Mouse (Mus musculus) urinary bladder, postnatal 10 days (tissue): ENCODE measurements around the gene Lemd2.

Experiments
- DNase-seq: peaks from one replicate; pipeline ENCODE4 v3.0.0; 2022; ENCODE audit warnings: low spot score

The Lemd2 gene

DNA sequence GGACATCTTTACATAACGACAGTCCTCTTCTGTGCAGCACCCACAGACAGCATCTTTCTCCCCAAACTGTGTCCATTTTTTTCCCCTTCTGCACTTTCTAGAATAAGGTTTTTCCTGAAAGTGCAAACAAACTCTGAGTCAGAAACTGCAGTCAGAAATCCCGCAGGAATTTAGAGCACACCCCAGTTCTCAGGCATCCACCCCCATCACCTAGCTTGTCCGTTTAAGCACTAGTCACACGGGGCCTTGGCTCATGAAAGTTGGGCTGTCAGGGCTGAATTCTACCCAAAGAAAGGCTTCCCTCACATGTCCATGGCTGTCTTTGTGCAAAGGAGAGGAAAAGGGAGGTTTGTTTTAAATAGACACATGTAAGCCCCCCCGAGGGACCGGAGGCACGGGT lies 23.0 kb upstream of the Lemd2 start:
- no peak for DNase-seq

DNA sequence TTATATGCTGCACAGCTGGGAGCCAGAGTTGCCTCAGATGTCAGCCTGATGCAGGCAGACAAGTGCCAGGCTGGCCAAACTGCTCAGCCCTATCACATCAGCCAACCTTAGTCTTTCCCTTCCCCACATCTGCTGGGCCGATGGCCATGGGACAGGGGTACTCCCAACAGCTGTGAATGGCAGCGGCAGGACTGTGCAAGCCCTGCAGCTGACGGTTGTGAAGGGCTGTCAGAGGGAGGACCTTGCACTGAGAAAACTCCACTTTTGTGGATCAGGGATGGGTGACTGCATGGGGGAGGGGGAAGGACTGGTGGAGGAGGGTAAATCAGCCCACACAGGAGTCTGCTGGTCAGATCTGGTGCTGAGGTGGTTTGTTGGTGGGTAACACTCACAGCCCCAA lies 22.4 kb upstream of the Lemd2 start:
- DNase-seq, result no peak

DNA sequence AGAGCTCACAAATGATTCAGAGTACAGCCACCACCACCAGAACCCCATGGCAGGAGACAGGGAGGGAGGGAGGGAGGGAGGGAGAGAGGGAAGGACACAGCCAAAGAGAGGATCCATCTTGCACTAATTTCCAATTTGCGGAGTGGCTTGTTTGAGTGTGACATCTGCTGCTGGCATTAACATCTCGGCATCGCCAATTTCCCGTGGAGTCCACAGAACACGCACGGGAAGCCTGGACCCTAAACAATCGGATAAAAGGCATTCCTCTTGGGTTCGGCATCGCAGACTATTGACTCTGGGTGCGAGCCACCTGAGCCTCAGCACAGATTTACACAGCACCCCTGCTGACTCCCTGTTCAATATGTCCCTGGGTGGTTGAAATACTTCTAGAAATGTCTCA lies 21.5 kb upstream of the Lemd2 start:
- DNase-seq, result no peak

DNA sequence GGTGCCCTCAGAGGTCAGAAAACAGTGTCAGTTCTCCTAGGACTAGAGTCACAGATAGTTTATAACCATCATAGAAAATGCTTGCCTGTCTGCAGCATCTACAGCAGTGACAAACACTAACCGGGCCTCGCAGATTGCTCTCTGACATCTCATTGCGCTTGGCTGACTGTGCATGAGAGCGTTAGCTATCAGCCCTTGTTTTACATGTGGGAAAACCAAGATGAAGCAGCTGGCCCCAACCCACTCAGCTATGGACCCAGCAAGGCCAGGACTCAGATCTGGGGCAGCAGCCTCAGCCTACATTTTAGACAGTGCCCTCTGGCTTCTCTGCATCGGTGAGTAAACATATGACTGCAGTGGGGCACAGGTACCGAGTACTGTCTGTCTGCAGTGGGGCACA lies 19.6 kb upstream of the Lemd2 start:
- no peak for DNase-seq

DNA sequence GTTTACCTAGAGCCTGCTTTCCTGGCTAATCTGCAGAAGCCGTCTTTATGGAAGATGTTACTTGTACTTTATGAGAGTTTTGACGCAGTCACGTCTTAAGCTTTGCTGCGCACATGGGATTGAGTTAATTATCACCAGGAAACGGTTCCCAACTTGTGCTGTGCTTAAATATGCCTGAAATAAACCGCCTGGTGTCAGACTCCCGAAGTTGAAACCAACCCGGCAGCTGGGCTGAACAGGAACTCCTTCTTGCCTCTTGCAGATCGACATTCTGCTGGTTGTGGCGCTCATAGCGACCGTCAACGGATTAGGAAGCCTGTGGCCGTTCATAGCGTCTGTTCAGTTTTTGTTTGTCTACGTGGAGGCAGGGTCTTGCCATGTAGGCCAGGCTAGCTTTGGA lies 17.3 kb upstream of the Lemd2 start:
- no peak for DNase-seq

DNA sequence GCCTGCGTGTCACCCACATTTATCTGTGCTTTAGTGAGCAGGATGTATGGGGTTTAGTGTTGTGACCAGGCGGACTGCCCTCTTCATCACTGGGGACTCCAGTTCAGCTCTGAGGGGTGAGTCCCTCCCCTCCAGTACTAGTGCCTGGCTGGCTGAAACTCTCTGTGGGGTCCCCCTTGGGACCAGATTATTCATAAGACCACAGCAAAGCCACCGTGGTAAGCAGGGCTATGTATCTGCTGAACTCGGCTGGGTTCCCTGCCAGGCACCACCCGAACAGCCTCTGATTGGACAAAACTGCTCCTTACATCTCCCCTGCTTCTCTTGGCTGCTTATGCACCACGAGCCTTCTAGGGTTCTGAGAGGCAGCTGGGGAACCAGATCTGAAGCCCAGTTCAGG lies 14.6 kb upstream of the Lemd2 start:
- DNase-seq, result no peak

DNA sequence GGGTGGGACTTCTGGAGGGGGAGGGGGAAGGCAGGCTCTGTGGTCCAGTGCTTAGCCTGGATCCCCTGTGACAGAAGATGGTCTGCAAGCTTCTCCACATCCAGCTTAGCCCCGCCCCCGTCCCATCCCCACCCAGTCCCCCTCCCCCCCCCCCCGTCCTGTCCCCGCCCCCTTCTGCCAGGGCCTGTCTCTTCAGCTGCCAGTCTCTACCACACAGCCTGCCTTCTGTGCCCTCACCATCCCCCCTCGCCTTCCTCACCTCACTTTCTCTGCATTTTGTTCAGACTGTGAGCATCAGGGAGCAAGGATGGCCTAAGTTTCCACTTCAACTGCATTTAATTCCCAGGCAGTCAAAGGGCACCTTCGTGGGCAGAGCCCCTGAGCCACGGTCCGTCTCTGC lies 14.1 kb upstream of the Lemd2 start:
- DNase-seq, result no peak

DNA sequence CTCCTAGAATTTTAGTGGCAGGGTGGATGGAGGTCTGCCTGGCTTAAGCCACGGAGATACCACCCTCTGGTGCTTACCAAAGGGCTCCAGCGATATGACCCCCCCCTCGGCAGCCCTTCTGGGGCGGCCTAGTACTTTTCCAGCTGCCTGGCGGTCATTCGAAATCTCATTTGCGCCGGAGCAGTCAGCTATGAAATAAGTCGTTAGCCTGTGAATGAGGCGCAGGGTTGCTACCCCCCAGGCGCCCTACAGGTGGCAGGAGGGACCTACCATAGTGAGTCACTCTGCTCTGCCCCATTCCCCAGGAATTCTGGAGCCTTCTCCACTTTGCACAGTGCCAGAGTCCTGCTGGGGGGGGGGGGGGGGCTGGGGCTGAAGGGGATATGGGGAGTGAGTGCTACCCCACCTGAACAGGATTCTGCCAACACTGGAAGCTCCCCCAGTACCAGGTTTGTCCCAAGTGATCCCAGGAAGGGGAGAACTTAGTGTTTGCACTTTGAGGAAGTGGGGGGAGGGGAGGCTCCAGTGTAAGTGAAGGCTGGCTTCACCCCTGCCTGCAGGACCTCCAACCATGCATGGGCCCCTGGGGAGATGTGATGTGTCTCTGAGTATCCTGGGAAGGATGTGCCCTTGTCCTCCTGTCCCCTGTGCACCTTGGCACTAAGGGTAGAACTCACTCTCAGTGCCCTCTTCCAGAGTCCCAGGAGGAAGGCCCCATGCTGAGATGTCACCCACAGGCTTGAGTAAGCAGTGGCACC lies 8.7 kb upstream of the Lemd2 start:
- DNase-seq, result no peak

DNA sequence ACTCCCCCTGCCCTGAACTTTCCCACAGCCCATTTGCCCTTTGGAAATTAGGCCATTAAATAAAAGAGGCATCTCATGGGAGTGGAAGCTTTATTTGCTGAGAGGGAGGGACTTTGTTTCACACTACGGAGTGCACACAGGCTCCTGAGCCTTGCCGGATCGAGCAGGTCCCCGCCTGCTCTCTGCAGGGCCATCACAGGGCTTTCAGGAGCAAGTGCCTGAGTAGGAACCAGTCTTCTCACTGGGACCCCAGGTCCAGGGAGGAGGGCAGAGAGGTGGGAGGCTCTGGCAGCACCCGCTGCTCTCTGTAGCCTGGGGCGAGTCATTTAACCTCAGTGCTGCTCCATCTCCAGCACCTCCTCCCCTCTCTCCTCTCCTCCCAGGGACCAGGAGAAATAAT lies 7.7 kb upstream of the Lemd2 start:
- no peak for DNase-seq

DNA sequence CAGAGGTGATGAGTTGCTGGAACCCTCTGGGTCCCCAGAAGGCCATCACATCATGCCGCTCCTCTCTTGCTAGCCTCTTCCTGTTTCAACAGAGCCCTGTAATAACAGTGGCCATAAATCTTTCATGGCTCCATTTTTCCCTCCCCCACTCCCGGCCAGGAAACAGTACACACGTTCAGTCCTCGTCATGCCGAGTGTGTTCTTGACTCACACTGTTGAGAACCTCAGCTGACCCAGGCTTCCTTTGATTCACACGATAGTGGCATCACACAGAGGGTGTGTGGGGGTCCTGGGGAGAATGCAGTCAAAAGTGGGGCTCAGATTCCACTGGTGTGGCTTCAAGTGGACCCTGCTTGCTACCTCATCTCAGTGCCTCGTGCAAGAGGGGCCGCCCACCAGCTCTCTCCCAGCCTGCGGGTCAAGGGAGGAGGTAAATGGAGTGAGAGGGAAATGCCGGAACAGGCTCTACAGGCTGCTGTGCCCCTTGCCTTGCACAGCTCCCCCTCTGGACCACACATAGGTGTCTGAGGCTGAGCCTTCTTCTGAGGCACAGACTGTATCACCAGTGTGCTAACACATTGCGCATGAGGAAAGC lies 2.9 kb upstream of the Lemd2 start:
- DNase-seq, result no peak

DNA sequence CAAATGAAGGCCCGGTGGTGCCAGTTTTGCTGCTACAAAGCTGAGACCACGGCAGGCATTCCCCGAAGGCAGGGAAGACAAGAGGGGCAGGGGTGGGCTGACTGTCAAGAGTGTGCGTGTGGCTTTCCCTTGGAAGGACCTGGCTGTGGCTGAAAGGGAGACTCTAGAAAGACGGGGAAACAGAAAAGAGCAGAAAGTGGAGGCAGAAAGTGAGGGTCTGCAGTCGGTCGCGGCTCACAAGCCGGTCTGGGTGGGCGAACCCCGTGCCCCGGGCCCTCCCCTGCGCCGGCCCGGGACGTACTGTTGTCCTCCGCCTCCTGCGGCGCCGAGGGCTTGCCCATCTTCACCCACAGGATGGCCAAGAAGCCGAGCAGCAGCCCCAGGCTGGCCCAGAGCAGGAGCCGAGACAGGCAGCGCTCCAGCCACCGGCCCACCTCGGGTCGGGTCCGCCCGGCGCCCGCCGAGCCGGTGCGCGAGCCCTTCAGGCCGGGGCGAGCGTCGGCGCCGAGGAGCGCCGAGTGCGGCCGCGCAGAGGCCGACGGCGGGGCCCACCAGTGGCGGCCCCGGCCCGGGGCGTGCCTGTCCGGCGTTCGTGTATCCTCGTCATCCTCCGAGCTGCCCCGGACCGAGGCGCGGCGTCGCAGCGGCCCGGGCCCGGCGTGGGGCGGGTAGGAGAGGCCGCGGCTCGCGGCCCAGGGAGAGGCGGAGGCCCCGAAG lies 753 bp downstream of the Lemd2 start:
- no peak for DNase-seq

DNA sequence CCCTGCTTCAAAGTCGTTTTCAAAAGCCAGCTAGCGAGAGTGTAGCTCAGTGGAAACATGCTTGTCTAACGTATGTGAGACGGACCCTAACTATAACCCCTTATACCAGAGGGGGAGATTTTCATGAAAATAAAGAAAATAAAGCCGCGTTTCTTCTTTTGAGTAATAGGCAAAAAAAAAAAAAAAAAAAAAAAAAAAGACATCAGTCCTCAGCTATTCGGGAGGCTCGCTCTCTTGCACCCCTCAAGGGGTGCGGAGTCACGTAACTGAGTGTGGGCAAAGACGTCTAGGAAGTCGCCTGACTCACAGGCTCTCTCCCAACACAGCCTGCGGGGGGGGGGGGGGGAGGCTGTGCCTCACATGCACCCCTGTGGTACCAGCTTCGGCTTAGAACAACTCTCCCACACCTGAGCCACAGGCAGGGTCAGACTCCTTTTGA lies 1.3 kb downstream of the Lemd2 start:
- no peak for DNase-seq

DNA sequence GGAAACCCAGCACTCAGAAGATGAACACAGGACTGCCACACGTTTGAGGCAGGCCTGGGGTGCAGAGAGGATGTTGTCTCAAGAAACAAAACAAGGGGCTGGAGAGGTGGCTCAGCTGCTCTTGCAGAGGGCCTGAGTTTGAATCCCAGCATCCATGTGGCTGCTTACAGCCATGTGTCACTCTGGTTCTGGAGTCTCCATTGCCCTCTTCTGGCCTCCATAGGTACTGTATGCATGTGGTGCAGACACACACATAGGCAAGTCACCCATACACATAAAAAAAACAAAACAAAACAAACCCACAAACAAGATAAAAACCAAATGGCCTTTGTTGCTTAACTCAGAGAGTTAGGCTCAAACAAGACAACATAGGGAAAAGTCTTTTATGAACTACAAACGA lies 2.3 kb downstream of the Lemd2 start:
- DNase-seq, result no peak

DNA sequence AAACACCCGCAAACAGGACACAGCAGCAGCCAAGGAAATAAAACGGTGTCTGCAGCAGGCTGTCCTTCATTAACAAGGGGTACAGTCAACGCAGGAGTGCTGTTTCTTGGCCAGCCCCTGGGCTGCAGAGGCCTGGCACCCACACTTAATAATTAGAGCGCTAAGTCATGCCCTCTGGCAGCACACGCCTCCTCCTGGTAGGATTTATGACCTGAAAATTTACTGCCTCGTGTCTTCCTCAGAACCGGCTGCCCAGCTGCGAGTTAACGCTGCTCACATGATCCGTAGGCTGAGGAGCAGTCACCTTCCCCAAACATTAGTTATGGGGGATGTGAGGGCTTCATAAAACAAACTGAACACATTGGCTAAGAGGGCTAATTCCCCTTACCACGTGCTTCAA lies 3.5 kb downstream of the Lemd2 start:
- DNase-seq, result no peak

DNA sequence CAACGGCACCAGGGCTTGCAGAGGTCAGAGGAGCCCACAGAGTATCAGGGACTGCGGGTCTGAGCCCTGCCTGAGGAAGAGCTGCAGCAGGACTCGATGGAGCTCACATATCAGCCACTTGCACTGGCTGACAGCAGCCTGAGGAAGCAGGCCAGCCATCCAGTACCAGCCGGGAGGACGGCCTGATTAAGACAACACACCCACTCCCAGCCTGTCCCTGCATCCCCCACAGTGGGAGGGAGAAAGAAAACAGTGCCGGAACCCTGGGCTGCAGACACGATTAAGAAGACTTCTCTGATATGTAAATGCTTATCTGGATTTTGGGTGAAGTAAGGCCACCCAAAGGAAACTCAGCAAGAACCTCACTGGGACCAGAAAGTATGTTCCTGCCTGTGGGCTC lies 4.4 kb downstream of the Lemd2 start:
- DNase-seq, result no peak

DNA sequence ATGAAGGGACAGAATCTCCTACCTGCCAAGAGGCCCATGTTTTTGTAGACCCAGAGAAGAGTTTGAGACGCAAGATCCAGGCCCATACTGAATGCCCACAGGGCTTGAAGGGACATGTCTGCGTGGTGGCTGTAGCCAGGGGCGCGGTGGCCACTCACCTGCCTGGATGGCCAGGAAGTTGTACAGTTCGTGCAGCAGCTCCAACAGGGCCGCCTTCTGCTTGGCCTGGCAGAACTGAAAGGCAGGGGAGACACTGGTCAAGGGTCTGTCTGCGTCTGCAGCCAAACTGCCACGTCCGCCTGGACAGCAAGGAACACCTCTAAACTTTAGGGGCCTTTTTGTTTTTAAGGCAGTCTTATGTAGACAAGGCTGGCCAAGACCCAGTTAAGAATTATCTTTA lies 5.1 kb downstream of the Lemd2 start:
- no peak for DNase-seq

DNA sequence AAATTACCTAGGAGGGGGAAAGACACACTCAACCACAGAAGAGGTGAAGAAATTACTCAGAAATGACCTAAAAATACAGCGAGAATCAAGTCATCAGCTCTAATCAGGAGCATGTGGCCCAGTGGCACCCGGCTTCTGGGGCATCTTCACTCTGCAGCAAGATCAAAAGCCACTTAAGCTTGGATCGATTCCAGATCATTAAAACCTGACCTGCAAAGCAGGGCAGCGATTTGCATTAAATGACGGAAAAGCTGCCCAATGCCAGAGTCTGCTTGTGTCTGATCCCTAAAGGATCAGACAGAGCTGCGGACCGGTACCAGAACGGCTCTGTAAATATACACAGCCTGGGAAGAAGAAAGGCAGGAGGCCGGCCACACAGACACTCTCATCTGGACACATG lies 8.1 kb downstream of the Lemd2 start:
- no peak for DNase-seq

DNA sequence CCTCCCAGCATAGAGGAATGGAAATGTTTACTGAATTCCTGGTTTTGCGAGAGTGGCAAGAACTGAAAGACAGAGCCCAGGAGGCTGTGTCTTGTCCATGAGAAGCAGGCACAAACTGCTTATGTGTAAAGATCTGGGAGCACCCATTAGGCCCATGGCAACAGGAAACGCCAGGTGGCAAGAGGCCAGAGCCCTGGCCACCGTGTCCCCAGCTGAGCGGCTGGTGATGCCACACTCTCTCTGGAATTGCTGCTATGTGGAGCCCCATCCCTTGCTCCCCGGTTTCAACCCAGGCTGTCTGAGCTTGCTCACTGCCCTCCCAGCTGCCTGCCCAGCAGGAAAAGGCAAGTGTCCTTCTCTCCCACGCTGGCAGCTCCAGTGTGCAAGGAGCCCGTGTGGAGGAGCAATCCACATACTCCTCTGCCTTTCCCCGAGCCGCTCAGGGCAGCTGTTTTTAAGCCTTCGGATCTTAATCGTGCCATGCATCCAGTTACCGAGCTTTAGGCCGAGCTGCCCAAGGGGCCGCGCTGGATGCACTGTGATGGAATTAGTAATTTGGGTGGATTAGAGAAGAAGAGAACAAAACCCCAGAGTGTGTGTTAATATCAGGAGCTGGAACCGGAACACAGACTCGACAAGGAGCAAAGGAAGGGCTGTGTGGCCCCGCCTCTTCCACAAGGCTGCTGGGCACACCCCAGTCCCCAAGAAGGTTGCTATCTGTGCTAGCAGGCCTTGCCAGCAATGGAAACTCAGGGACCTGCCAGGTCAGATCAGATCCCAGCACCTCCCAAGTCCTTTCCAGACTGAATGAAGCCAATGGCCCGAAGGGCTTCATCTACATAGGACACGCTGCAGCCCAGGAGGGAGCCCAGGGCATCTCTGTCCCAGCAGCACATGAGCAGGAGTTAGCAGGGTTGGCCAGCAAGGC lies 9.7 kb downstream of the Lemd2 start:
- DNase-seq, result no peak

DNA sequence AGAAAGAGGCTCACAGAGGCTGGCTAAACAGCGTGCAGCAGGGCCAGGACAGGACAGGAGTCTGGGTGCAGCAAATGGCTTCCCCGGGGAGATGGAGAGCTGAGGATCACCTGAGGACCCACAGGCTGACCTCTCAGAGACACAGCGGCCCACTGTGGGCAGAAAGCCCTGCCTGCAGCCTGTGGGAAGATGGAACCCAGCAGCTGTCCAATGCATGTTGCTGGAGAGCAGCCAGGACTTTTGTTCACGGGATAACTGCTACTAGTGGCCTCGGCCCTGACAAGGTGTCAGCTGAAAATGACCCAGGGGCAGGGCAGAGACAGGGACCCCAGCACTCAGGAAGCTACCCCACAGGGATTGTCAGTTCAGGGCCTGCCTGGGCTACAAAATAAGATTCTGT lies 12.5 kb downstream of the Lemd2 start:
- DNase-seq, result no peak

DNA sequence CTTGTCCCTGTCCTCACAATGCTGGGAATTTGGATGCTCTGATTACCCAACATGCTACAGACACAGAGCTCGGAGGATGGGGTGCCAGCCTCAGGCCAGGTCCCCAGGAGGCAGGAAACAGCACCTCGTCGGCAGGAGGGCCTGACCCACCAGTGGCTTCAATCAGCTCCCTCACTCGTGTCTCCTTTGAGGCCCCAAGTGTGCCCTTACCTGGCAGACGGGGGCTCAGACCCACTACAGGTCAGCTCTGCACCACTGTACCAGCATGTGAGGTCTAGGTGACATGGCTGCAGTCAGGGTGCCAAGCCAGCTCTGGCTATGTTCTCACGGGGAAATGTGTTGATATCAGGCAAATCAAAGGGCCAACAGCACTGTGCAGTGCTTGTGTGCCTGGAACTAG lies 13.1 kb downstream of the Lemd2 start:
- DNase-seq, result no peak

DNA sequence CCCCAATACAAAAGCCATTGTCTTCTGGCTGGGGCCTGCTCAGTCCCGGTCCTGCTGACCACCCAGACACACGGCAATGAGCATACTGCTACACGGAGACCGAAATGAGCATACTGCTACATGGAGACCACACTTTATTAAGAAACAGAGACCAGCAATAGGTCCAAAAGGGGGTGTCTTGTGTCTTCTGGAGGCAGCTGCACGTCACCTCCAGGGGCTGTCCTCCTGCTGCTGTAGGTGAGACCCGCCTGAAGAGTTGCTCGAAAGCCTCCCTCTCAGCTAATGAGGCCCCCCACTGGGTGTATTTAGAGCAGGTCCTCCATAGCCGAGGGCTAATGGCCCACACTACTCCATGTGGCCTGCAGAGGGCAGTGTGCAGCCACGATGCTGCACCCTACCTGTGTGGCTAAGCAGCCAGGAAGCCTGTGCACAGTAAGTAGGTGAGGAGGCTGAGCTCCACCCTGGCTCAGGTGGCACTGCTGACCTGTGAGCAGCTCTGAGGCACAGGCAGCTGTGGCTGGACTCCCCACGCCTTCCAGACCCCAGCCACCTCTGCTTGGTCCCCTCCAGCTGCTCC lies 14.5 kb downstream of the Lemd2 start:
- no peak for DNase-seq

DNA sequence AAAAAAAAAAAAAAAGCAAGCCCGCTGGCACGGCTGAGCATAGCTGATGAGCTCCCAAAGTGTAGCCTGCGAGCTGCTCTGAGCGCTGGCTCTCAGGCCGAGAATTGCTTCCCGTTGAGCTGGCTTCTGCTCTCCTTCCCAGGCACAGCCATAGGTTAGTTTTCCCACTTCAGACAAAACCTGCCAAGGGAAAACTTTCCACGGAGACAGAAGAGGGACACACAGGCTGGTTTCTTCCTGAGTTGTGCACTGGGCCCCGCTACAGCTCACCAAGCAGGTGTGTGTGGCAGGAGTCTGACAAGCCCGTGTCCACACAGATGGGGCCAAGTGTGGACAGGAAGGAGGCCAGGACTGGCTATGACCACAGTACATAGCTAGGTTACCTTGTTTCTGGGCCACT lies 15.4 kb downstream of the Lemd2 start:
- no peak for DNase-seq
